Mouse (Mus musculus) stomach, postnatal 0 days (tissue): ENCODE data around the gene Palld. TPM values are rescaled to one million over a fixed set of nuclear protein-coding genes. Genes with fewer than 3 reads are reported as not detected.

Source experiments
- ATAC-seq: fragments of 200-750 bp; cut with Nextera tagmentation; 2 replicates; pipeline ENCODE4 v1.8.0; 2017; ENCODE audit not compliant: low FRiP score, low TSS enrichment
- DNase-seq: peaks from one replicate; pipeline ENCODE4 v3.0.0-alpha.2; 2016; ENCODE audit warnings: low spot score
- H3K27ac ChIP-seq: fragments of 300-500 bp; sonication (generic); replicated peaks from 2 replicates; pipeline ENCODE4 v1.5.1; 2014; ENCODE audit warnings: mild to moderate bottlenecking, control low read depth
- H3K27me3 ChIP-seq: fragments of 300-500 bp; sonication (generic); 2 replicates; pipeline ENCODE4 v1.6.1; 2014; ENCODE audit warnings: low read length; ENCODE audit not compliant: control insufficient read depth, insufficient read depth
- H3K36me3 ChIP-seq: fragments of 300-500 bp; sonication (generic); 2 replicates; pipeline ENCODE4 v1.6.1; 2014; ENCODE audit warnings: low read length, mixed read lengths; ENCODE audit not compliant: control insufficient read depth, insufficient read depth
- H3K4me1 ChIP-seq: fragments of 300-500 bp; sonication (generic); replicated peaks from 2 replicates; pipeline ENCODE4 v1.6.1; 2014; ENCODE audit warnings: antibody characterized with exemption; ENCODE audit not compliant: control insufficient read depth, insufficient read depth
- H3K4me2 ChIP-seq: fragments of 300-500 bp; sonication (generic); replicated peaks from 2 replicates; pipeline ENCODE4 v1.6.1; 2014; ENCODE audit warnings: low read depth, mild to moderate bottlenecking, control low read depth, moderate library complexity
- H3K4me3 ChIP-seq: fragments of 300-500 bp; sonication (generic); 2 replicates; pipeline ENCODE4 v1.5.1; 2014; ENCODE audit warnings: low read depth, low read length, control low read depth
- H3K9ac ChIP-seq: fragments of 300-500 bp; sonication (generic); 2 replicates; pipeline ENCODE4 v1.6.1; 2014; ENCODE audit warnings: mild to moderate bottlenecking, low read length, control low read depth, mixed read lengths
- H3K9me3 ChIP-seq: fragments of 300-500 bp; sonication (generic); 2 replicates; pipeline ENCODE4 v1.6.1; 2016; ENCODE audit warnings: low read length; ENCODE audit not compliant: control insufficient read depth
- CTCF ChIP-seq: IDR thresholded peaks from 2 replicates; pipeline ENCODE4 v1.5.1; 2016; ENCODE audit warnings: antibody characterized with exemption, low read depth, mild to moderate bottlenecking, moderate library complexity
- EP300 ChIP-seq: optimal IDR thresholded peaks from 2 replicates; pipeline ENCODE3; 2016; ENCODE audit warnings: antibody characterized with exemption
- WGBS: fragments of 180-500 bp; shearing (Covaris S2); extraction: QIAGEN DNeasy Blood & Tissue Kit; methylation state at CpG from one replicate; pipeline ENCODE4 v1.1.7; 2014; 5-methylcytosine and 5-hydroxymethylcytosine counted together
- polyA plus RNA-seq: library from polyadenylated mRNA; unstranded; fragments of >200 nt; fragmentation: Nextera tagmentation; extraction: Ambion mirVana; gene quantifications from 2 replicates; pipeline ENCODE4 v1.2.1, GENCODE M21; 2015

The Palld gene
- polyA plus RNA-seq, 1 experiment from 2014 or later, result 71.0 TPM

DNA sequence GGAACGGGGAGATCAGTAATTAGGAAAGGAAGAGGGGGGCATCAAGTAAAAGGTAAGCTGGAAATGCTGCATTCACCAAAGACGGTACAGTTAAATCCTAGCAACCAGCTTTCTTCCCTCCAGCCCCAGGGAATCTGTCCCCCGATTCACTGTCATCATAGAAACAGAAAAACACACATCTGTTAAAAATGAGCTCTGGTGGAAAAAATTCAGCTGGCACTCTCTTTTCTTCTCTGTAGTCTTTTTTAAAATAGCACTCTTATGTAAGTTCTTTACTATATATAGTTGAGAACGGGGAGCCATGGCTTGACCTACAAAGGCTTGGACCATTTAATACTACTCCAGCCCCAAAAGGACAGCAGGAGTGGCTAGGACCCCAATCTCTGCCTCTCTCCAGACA, 332.8 kb downstream of the Palld start:
- WGBS, result 48% methylated on average over 4 of the region's 4 CpGs
- ATAC-seq, result no peak
- no peak for TF ChIP-seq CTCF
- TF ChIP-seq EP300, result no peak

DNA sequence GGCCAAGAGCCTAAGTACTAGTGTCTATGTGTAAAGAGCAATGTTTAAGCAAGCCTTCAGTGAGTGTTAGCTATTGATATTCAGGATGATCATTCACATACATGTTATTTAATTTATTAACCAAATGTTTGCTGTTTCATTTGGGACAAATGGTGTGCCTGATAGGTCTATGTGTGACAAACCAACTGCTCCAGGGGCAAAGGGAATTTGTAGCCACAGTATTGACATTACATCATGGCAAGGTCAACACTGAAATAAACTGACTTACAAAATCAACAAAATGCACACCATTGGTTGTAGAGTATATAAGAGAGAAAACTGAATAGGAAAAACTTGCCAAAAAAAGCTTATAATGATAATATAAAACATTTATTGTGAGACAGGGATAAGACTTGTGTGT, 333.3 kb downstream of the Palld start:
- Histone ChIP-seq H3K27ac (0 out of 2 replicates have a peak overlapping the region, but pooled peaks have one; percentile 18), H3K4me1 (peaks cover 3% of the 10 kb centered on the region; the same call in 1 of the 2 replicates), H3K4me2 (no peak overlapping the region), H3K36me3 (no peaks in the 10 kb centered on the region), H3K9ac (no peak overlapping the region), H3K4me3 (no peak overlapping the region), H3K9me3 (no peaks in the 10 kb centered on the region), H3K27me3 (no peaks in the 10 kb centered on the region)
- no peak for DNase-seq
- ATAC-seq, result 0 out of 2 replicates have a peak, but pooled peaks have one; percentile 49
- TF ChIP-seq EP300 (no peak), CTCF (no peak)

More for the DNA sequence above, 332.8 kb downstream of the Palld start:
- Histone ChIP-seq H3K4me3 (no peak overlapping the region), H3K4me2 (no peak overlapping the region), H3K27ac (0 out of 2 replicates have a peak overlapping the region, but pooled peaks have one; percentile 18), H3K9ac (no peak overlapping the region), H3K36me3 (no peaks in the 10 kb centered on the region), H3K4me1 (peaks cover 3% of the 10 kb centered on the region; the same call in 1 of the 2 replicates), H3K27me3 (no peaks in the 10 kb centered on the region), H3K9me3 (no peaks in the 10 kb centered on the region)
- no peak for DNase-seq

DNA sequence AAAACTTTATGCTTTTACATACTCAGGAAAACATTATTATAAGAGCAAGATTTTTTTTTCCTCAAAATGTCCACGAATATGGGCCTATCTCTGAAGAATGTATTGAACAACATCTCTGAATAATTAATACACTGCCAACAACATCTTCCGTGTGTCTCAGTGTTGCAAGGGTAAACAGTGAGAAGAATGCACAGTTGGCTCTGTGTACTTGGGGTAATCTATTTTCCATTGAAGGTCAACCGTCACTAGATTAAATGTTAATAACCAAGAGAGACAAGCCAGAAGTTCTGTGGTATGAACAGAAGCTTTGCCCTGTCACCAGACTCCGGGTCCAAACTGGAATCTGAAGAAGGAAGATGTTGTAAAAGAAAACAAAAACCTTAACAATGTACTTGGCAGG, 339.1 kb downstream of the Palld start:
- Histone ChIP-seq H3K27ac (no peak overlapping the region), H3K9me3 (no peaks in the 10 kb centered on the region), H3K36me3 (no peaks in the 10 kb centered on the region), H3K4me1 (peaks cover 6% of the 10 kb centered on the region; the same call in 1 of the 2 replicates), H3K9ac (no peak overlapping the region), H3K4me3 (no peak overlapping the region), H3K4me2 (no peak overlapping the region), H3K27me3 (no peaks in the 10 kb centered on the region)
- ATAC-seq, result no peak
- no peak for DNase-seq
- 41% methylated on average over 4 of the region's 4 CpGs for WGBS
- no peak for TF ChIP-seq CTCF
- TF ChIP-seq EP300, result no peak

- H3K36me3 ChIP-seq, result no peaks in the 10 kb centered on the region
- no peak overlapping the region for H3K4me3 ChIP-seq
- ATAC-seq (no peak), DNase-seq (no peak)
- no peaks in the 10 kb centered on the region for H3K27me3 ChIP-seq
- TF ChIP-seq CTCF (no peak), EP300 (no peak)
- H3K27ac ChIP-seq, result no peak overlapping the region
- no peak overlapping the region for H3K4me2 ChIP-seq
- 76% methylated on average over 4 of the region's 4 CpGs for WGBS
- H3K9ac ChIP-seq, result no peak overlapping the region
- H3K9me3 ChIP-seq, result no peaks in the 10 kb centered on the region
- peaks cover 7% of the 10 kb centered on the region; the same call in 1 of the 2 replicates for H3K4me1 ChIP-seq
Measured at GRCm38 (mm10) chr8:61562626-61563025, 339.9 kb downstream of the Palld start.

DNA sequence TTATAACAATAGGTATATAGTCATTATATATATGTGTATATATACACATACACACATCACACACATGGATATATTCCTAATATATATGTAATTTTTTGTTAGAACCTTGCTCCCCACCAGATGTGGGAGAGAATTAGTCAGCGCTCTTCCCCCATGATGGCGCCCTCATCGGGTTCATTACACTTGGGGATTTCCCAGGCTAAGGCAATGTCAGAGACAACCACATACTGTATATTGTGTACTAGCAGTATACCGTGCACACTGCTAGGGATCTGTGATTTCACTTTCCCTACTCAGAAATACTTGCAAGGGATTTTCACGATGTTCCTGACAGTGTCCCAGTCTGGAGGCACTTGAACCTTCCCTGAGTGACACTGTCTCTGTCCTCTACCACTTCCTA, 341.3 kb downstream of the Palld start:
- DNase-seq (no peak), ATAC-seq (no peak)
- Histone ChIP-seq H3K36me3 (no peaks in the 10 kb centered on the region), H3K4me3 (no peak overlapping the region), H3K4me1 (peaks cover 8% of the 10 kb centered on the region; the same call in 1 of the 2 replicates), H3K9me3 (no peaks in the 10 kb centered on the region), H3K27ac (no peak overlapping the region), H3K27me3 (no peaks in the 10 kb centered on the region), H3K4me2 (no peak overlapping the region), H3K9ac (no peak overlapping the region)
- TF ChIP-seq EP300 (no peak), CTCF (no peak)
- WGBS, result 93% methylated on average over 5 of the region's 5 CpGs

DNA sequence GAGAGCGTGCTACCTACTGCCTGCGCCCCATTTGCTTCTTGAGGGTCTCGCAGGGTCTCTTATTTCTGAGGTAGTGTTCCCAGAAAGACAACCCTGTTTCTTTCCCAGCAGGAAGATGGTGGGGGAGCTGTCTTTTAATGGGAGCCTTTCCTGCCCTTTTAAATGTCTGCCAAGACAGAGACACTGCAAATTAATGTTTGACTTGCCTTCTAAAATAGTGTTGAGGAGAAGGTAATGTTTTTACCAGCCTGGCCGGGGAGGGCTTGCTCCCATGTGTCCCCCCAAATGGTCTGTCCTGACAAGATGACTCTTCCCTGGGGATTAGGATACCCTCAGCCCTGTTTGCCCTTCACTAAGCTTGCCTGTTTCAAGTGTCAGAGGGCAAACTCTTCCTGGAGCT, 342.5 kb downstream of the Palld start:
- no peak overlapping the region for H3K9ac ChIP-seq
- H3K36me3 ChIP-seq, result no peaks in the 10 kb centered on the region
- ATAC-seq (no peak), DNase-seq (no peak)
- H3K4me3 ChIP-seq, result no peak overlapping the region
- H3K9me3 ChIP-seq, result no peaks in the 10 kb centered on the region
- no peak for TF ChIP-seq EP300
- TF ChIP-seq CTCF, result no peak
- H3K27me3 ChIP-seq, result no peaks in the 10 kb centered on the region
- H3K4me2 ChIP-seq, result no peak overlapping the region
- WGBS, result 78% methylated on average over 4 of the region's 4 CpGs
- 0 out of 2 replicates have a peak overlapping the region, but pooled peaks have one; percentile 2 for H3K27ac ChIP-seq
- H3K4me1 ChIP-seq, result peaks cover 11% of the 10 kb centered on the region; the same call in 1 of the 2 replicates
